Mouse (Mus musculus): Measurements from ENCODE around the gene Shisa9. TPM values are rescaled to one million over a fixed set of nuclear protein-coding genes. Genes with fewer than 3 reads are reported as not detected.
A peak's percentile ranks its signal among the peaks of the same experiment; 100 is the strongest.
"Not testable (repeated sequence)": the region's sequence is repeated elsewhere in the genome, so short reads cannot be mapped to it uniquely, and the experiment has no call there.

The Shisa9 gene
- polyA plus RNA-seq (2014; fragmentation: Nextera tagmentation; extraction: Ambion mirVana) = 1.0 and 1.2 TPM in 2 replicates

DNA sequence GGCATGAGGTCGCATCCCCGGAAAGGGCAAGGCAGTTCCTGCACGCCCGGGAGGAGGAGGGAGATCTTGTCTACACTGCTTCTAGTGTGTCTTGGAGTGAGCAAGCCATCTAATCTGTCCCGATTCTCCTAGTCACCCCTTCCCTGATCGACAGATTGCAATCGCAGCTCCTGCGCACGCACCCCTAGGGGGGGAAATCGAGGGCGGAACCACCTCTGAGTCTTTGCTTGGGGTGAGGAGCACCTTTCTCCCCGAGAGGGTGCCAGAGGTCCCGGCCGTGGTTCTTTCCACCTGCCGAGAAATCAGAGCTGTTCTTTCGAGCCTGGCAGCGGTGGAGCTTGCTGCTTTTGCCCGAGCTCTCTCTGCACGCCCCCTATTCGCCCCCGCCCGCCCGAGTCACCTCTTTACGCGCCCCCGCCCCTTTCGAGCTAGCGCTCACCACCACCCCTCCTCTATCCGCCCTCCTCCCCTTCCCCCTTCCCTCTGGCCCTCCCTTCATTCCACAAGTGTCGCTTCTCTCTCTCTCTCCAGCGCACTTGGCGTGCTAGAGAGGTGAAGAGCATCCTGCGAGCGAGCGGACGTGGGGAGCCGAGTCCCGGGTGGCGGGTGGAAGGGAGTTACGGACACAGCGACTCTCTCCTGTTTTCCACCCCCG, at the start of gene Shisa9:
Gene Shisa9 (plus strand): TSS at position 498 of the 655 bp plus-strand sequence.
- H3K4me2 ChIP-seq (replicated peaks; ENCODE audit: low read depth, low read length) = peak within 1 kb of the TSS; percentile 98
- H3K9me3 ChIP-seq (ENCODE audit: control insufficient read depth, low read length) = no peaks in the 10 kb centered on the region
- peak within 1 kb of the TSS; percentile 42; the same call in 1 of the 2 replicates for H3K9ac ChIP-seq (ENCODE audit: low read depth, low read length)
- H3K4me1 ChIP-seq (ENCODE audit: control insufficient read depth, insufficient read depth, low read length) = peaks cover 5% of the 10 kb centered on the region; the same call in 1 of the 2 replicates
- H3K36me3 ChIP-seq (ENCODE audit: control insufficient read depth, insufficient read depth, low read length) = no peaks in the 10 kb centered on the region
- H3K27ac ChIP-seq (ENCODE audit: low read depth, low read length) = no peak within 1 kb of the TSS
- H3K27me3 ChIP-seq (ENCODE audit: control insufficient read depth, insufficient read depth, low read length) = peaks cover 63% of the 10 kb centered on the region
- WGBS = under 1% methylated on average over 42 of the region's 42 CpGs
- peak within 1 kb of the TSS; percentile 59 for H3K4me3 ChIP-seq (ENCODE audit: low read length)
- peak; percentile 77 for ATAC-seq (ENCODE audit: low FRiP score, low TSS enrichment)

- H3K27ac ChIP-seq (ENCODE audit: low read depth, low read length) = no peak overlapping the region
- no peak overlapping the region for H3K9ac ChIP-seq (ENCODE audit: low read depth, low read length)
- ATAC-seq (ENCODE audit: low FRiP score, low TSS enrichment) = no peak
- no peaks in the 10 kb centered on the region for H3K27me3 ChIP-seq (ENCODE audit: control insufficient read depth, insufficient read depth, low read length)
- no peak overlapping the region for H3K4me3 ChIP-seq (ENCODE audit: low read length)
- H3K4me1 ChIP-seq (ENCODE audit: control insufficient read depth, insufficient read depth, low read length) = no peaks in the 10 kb centered on the region
- H3K9me3 ChIP-seq (ENCODE audit: control insufficient read depth, low read length) = no peaks in the 10 kb centered on the region
- no peaks in the 10 kb centered on the region for H3K36me3 ChIP-seq (ENCODE audit: control insufficient read depth, insufficient read depth, low read length)
- H3K4me2 ChIP-seq (replicated peaks; ENCODE audit: low read depth, low read length) = no peak overlapping the region
Observed at GRCm38 (mm10) chr16:11940477-11940876, 43.4 kb upstream of the Shisa9 start.

- no peak overlapping the region for H3K27ac ChIP-seq (ENCODE audit: low read depth, low read length)
- H3K9ac ChIP-seq (ENCODE audit: low read depth, low read length) = no peak overlapping the region
- no peaks in the 10 kb centered on the region for H3K27me3 ChIP-seq (ENCODE audit: control insufficient read depth, insufficient read depth, low read length)
- no peaks in the 10 kb centered on the region for H3K4me1 ChIP-seq (ENCODE audit: control insufficient read depth, insufficient read depth, low read length)
- no peak for ATAC-seq (ENCODE audit: low FRiP score, low TSS enrichment)
- H3K36me3 ChIP-seq (ENCODE audit: control insufficient read depth, insufficient read depth, low read length) = no peaks in the 10 kb centered on the region
- no peaks in the 10 kb centered on the region for H3K9me3 ChIP-seq (ENCODE audit: control insufficient read depth, low read length)
- H3K4me3 ChIP-seq (ENCODE audit: low read length) = no peak overlapping the region
- 91% methylated on average over 1 of the region's 1 CpGs for WGBS
- H3K4me2 ChIP-seq (replicated peaks; ENCODE audit: low read depth, low read length) = no peak overlapping the region
Observed at GRCm38 (mm10) chr16:11960691-11961090, 23.2 kb upstream of the Shisa9 start.

- no peak overlapping the region for H3K4me3 ChIP-seq (ENCODE audit: low read length)
Observed at GRCm38 (mm10) chr16:11966041-11966440, 17.9 kb upstream of the Shisa9 start.

GRCm38 (mm10) chr16:11966810-11967209, 17.1 kb upstream of the Shisa9 start:
- H3K36me3 ChIP-seq (ENCODE audit: control insufficient read depth, insufficient read depth, low read length) = not testable (repeated sequence)

More at GRCm38 (mm10) chr16:11966041-11966440, 17.9 kb upstream of the Shisa9 start:
- no peak overlapping the region for H3K9ac ChIP-seq (ENCODE audit: low read depth, low read length)
- WGBS = 92% methylated on average over 8 of the region's 8 CpGs
- no peak for ATAC-seq (ENCODE audit: low FRiP score, low TSS enrichment)
- H3K4me1 ChIP-seq (ENCODE audit: control insufficient read depth, insufficient read depth, low read length) = no peaks in the 10 kb centered on the region
- H3K27ac ChIP-seq (ENCODE audit: low read depth, low read length) = no peak overlapping the region
- H3K9me3 ChIP-seq (ENCODE audit: control insufficient read depth, low read length) = no peaks in the 10 kb centered on the region
- H3K27me3 ChIP-seq (ENCODE audit: control insufficient read depth, insufficient read depth, low read length) = no peaks in the 10 kb centered on the region
- no peak overlapping the region for H3K4me2 ChIP-seq (replicated peaks; ENCODE audit: low read depth, low read length)
- H3K36me3 ChIP-seq (ENCODE audit: control insufficient read depth, insufficient read depth, low read length) = no peaks in the 10 kb centered on the region

DNA sequence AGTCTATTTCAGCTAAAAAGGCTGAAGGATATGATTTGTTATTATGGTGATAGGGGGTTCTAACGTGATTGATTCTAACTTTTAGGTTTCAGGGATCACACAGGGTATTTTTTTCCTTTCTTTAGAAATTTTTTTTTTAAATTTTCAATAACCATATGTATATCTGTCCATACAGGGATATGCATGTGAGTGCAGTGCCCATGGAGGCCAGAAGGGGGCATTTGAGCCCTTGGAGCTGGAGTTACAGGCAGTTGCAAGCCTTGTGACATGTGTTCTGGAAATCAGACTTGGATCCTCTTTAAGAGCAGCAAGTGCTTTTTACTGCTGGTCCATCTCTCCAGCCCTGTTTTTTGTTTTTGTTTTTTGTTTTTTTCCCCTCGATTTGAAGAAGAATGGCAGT, 16.3 kb upstream of the Shisa9 start:
- ATAC-seq (ENCODE audit: low FRiP score, low TSS enrichment) = no peak
- no peak overlapping the region for H3K27ac ChIP-seq (ENCODE audit: low read depth, low read length)
- no peaks in the 10 kb centered on the region for H3K27me3 ChIP-seq (ENCODE audit: control insufficient read depth, insufficient read depth, low read length)
- H3K4me1 ChIP-seq (ENCODE audit: control insufficient read depth, insufficient read depth, low read length) = no peaks in the 10 kb centered on the region
- WGBS = 81% methylated on average over 2 of the region's 2 CpGs
- H3K4me2 ChIP-seq (replicated peaks; ENCODE audit: low read depth, low read length) = no peak overlapping the region
- no peak overlapping the region for H3K9ac ChIP-seq (ENCODE audit: low read depth, low read length)
- H3K9me3 ChIP-seq (ENCODE audit: control insufficient read depth, low read length) = no peaks in the 10 kb centered on the region
- no peaks in the 10 kb centered on the region for H3K36me3 ChIP-seq (ENCODE audit: control insufficient read depth, insufficient read depth, low read length)
- no peak overlapping the region for H3K4me3 ChIP-seq (ENCODE audit: low read length)

More at GRCm38 (mm10) chr16:11966810-11967209, 17.1 kb upstream of the Shisa9 start:
- H3K9ac ChIP-seq (ENCODE audit: low read depth, low read length); H3K27me3 ChIP-seq (ENCODE audit: control insufficient read depth, insufficient read depth, low read length); H3K9me3 ChIP-seq (ENCODE audit: control insufficient read depth, low read length); H3K4me1 ChIP-seq (ENCODE audit: control insufficient read depth, insufficient read depth, low read length); H3K27ac ChIP-seq (ENCODE audit: low read depth, low read length); H3K4me3 ChIP-seq (ENCODE audit: low read length); ATAC-seq (ENCODE audit: low FRiP score, low TSS enrichment); H3K4me2 ChIP-seq (replicated peaks; ENCODE audit: low read depth, low read length): not testable (repeated sequence)
- 90% methylated on average over 2 of the region's 5 CpGs for WGBS

GRCm38 (mm10) chr16:11973707-11974106, 10.2 kb upstream of the Shisa9 start:
- ATAC-seq (ENCODE audit: low FRiP score, low TSS enrichment) = no peak
- H3K36me3 ChIP-seq (ENCODE audit: control insufficient read depth, insufficient read depth, low read length) = no peaks in the 10 kb centered on the region
- H3K4me2 ChIP-seq (replicated peaks; ENCODE audit: low read depth, low read length) = no peak overlapping the region
- H3K4me3 ChIP-seq (ENCODE audit: low read length) = no peak overlapping the region
- WGBS = 52% methylated on average over 4 of the region's 4 CpGs
- no peaks in the 10 kb centered on the region for H3K4me1 ChIP-seq (ENCODE audit: control insufficient read depth, insufficient read depth, low read length)
- H3K9ac ChIP-seq (ENCODE audit: low read depth, low read length) = no peak overlapping the region
- no peaks in the 10 kb centered on the region for H3K27me3 ChIP-seq (ENCODE audit: control insufficient read depth, insufficient read depth, low read length)
- no peaks in the 10 kb centered on the region for H3K9me3 ChIP-seq (ENCODE audit: control insufficient read depth, low read length)
- no peak overlapping the region for H3K27ac ChIP-seq (ENCODE audit: low read depth, low read length)

- Histone ChIP-seq H3K4me3 (ENCODE audit: low read length) (no peak overlapping the region), H3K27ac (ENCODE audit: low read depth, low read length) (no peak overlapping the region), H3K4me2 (replicated peaks; ENCODE audit: low read depth, low read length) (no peak overlapping the region), H3K4me1 (ENCODE audit: control insufficient read depth, insufficient read depth, low read length) (no peaks in the 10 kb centered on the region), H3K27me3 (ENCODE audit: control insufficient read depth, insufficient read depth, low read length) (peaks cover 3% of the 10 kb centered on the region; the same call in 1 of the 2 replicates), H3K9ac (ENCODE audit: low read depth, low read length) (no peak overlapping the region), H3K36me3 (ENCODE audit: control insufficient read depth, insufficient read depth, low read length) (no peaks in the 10 kb centered on the region), H3K9me3 (ENCODE audit: control insufficient read depth, low read length) (no peaks in the 10 kb centered on the region)
- 80% methylated on average over 2 of the region's 2 CpGs for WGBS
- no peak for ATAC-seq (ENCODE audit: low FRiP score, low TSS enrichment)
Observed at GRCm38 (mm10) chr16:11976737-11977136, 7.2 kb upstream of the Shisa9 start.

DNA sequence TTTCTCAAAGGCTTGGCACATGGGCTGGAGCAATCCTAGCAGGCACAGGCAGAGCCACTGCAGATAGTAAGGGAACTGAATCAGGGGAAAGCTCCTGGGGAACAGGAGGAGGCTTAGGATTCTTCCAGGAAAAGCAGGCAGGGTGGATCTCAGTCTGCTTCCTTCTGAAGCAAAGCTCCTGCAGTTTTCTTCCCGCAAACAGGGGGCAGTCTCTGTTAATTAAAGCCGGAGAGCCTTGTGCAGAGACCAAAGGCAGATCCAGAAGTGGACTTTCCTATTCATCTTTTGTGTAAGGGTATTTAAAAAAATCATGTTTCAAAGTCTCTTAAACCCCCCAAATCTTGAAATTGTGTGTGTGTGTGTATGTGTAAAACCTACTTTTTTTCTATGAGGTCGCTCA, 3.1 kb upstream of the Shisa9 start:
- 25% methylated on average over 3 of the region's 3 CpGs for WGBS
- peaks cover 5% of the 10 kb centered on the region; the same call in 1 of the 2 replicates for H3K4me1 ChIP-seq (ENCODE audit: control insufficient read depth, insufficient read depth, low read length)
- no peaks in the 10 kb centered on the region for H3K36me3 ChIP-seq (ENCODE audit: control insufficient read depth, insufficient read depth, low read length)
- no peak overlapping the region for H3K4me2 ChIP-seq (replicated peaks; ENCODE audit: low read depth, low read length)
- ATAC-seq (ENCODE audit: low FRiP score, low TSS enrichment) = no peak
- H3K9ac ChIP-seq (ENCODE audit: low read depth, low read length) = no peak overlapping the region
- H3K9me3 ChIP-seq (ENCODE audit: control insufficient read depth, low read length) = no peaks in the 10 kb centered on the region
- peaks cover 43% of the 10 kb centered on the region for H3K27me3 ChIP-seq (ENCODE audit: control insufficient read depth, insufficient read depth, low read length)
- no peak overlapping the region for H3K27ac ChIP-seq (ENCODE audit: low read depth, low read length)
- no peak overlapping the region for H3K4me3 ChIP-seq (ENCODE audit: low read length)
